Mouse (Mus musculus): ENCODE results near the gene Asic2. TPM values are rescaled to one million over a fixed set of nuclear protein-coding genes. Genes with fewer than 3 reads are reported as not detected.

Asic2 gene
- polyA plus RNA-seq, 2 experiments, result 0.01 to 0.04 TPM

GRCm38 (mm10) chr11:81418027-81418426, 550.2 kb downstream of the Asic2 start:
- Histone ChIP-seq H3K36me3 (replicated peaks; ENCODE audit: control insufficient read depth, insufficient read depth, low read depth) (no peaks in the 10 kb centered on the region), H3K4me1 (replicated peaks; ENCODE audit: control insufficient read depth in 2 of 2, insufficient read depth in 2 of 2, low read length in 1 of 2) (no peaks in the 10 kb centered on the region), H3K4me2 (ENCODE audit: low read depth) (no peak overlapping the region), H3K9me3 (ENCODE audit: control insufficient read depth, low read length) (no peaks in the 10 kb centered on the region), H3K27ac (no peak overlapping the region), H3K9ac (replicated peaks) (no peak overlapping the region), H3K27me3 (ENCODE audit: control insufficient read depth, insufficient read depth, low read length) (no peaks in the 10 kb centered on the region), H3K4me3 (ENCODE audit: insufficient read depth in 1 of 2, low read depth in 2 of 2, low read length in 2 of 2) (no peak overlapping the region)
- WGBS (ENCODE audit: insufficient replicate concordance), result 78% methylated on average over 4 of the region's 4 CpGs
- ATAC-seq (ENCODE audit: insufficient read depth) (no peak), DNase-seq (ENCODE audit: low read depth in 3 of 3, low spot score in 3 of 3) (no peak)
- TF ChIP-seq CTCF (IDR thresholded peaks at IDR 0.05; ENCODE audit: low read depth) (no peak), EP300 (IDR thresholded peaks at IDR 0.05; ENCODE audit: low read depth) (no peak)

- H3K4me2 ChIP-seq (ENCODE audit: low read depth), result no peak overlapping the region
- WGBS (ENCODE audit: insufficient replicate concordance), result 73% methylated on average over 6 of the region's 6 CpGs
- no peak for ATAC-seq (ENCODE audit: insufficient read depth)
- no peaks in the 10 kb centered on the region for H3K9me3 ChIP-seq (ENCODE audit: control insufficient read depth, low read length)
- H3K4me1 ChIP-seq (replicated peaks; ENCODE audit: control insufficient read depth in 2 of 2, insufficient read depth in 2 of 2, low read length in 1 of 2), result no peaks in the 10 kb centered on the region
- H3K4me3 ChIP-seq (ENCODE audit: insufficient read depth in 1 of 2, low read depth in 2 of 2, low read length in 2 of 2), result no peak overlapping the region
- H3K36me3 ChIP-seq (replicated peaks; ENCODE audit: control insufficient read depth, insufficient read depth, low read depth), result no peaks in the 10 kb centered on the region
- no peak overlapping the region for H3K27ac ChIP-seq
- no peak for DNase-seq (ENCODE audit: low read depth in 3 of 3, low spot score in 3 of 3)
- no peak overlapping the region for H3K9ac ChIP-seq (replicated peaks)
- TF ChIP-seq CTCF (IDR thresholded peaks at IDR 0.05; ENCODE audit: low read depth), result no peak
- TF ChIP-seq EP300 (IDR thresholded peaks at IDR 0.05; ENCODE audit: low read depth), result no peak
- H3K27me3 ChIP-seq (ENCODE audit: control insufficient read depth, insufficient read depth, low read length), result no peaks in the 10 kb centered on the region
Observed at GRCm38 (mm10) chr11:81416319-81416718, 551.9 kb downstream of the Asic2 start.

GRCm38 (mm10) chr11:81414596-81414995, 553.7 kb downstream of the Asic2 start:
- no peak for ATAC-seq (ENCODE audit: insufficient read depth)
- H3K9ac ChIP-seq (replicated peaks), result no peak overlapping the region
- no peak overlapping the region for H3K27ac ChIP-seq
- no peaks in the 10 kb centered on the region for H3K36me3 ChIP-seq (replicated peaks; ENCODE audit: control insufficient read depth, insufficient read depth, low read depth)
- no peak overlapping the region for H3K4me3 ChIP-seq (ENCODE audit: insufficient read depth in 1 of 2, low read depth in 2 of 2, low read length in 2 of 2)
- TF ChIP-seq EP300 (IDR thresholded peaks at IDR 0.05; ENCODE audit: low read depth), result no peak
- TF ChIP-seq CTCF (IDR thresholded peaks at IDR 0.05; ENCODE audit: low read depth), result no peak
- DNase-seq (ENCODE audit: low read depth in 3 of 3, low spot score in 3 of 3), result no peak
- H3K4me2 ChIP-seq (ENCODE audit: low read depth), result no peak overlapping the region
- 28% methylated on average over 2 of the region's 2 CpGs for WGBS (ENCODE audit: insufficient replicate concordance)
- no peaks in the 10 kb centered on the region for H3K27me3 ChIP-seq (ENCODE audit: control insufficient read depth, insufficient read depth, low read length)
- no peaks in the 10 kb centered on the region for H3K9me3 ChIP-seq (ENCODE audit: control insufficient read depth, low read length)
- no peaks in the 10 kb centered on the region for H3K4me1 ChIP-seq (replicated peaks; ENCODE audit: control insufficient read depth in 2 of 2, insufficient read depth in 2 of 2, low read length in 1 of 2)

- no peak overlapping the region for H3K27ac ChIP-seq
- ATAC-seq (ENCODE audit: insufficient read depth), result no peak
Observed at GRCm38 (mm10) chr11:81411251-81411650, 557.0 kb downstream of the Asic2 start.

GRCm38 (mm10) chr11:81405951-81406350, 562.3 kb downstream of the Asic2 start:
- 76% methylated on average over 2 of the region's 2 CpGs for WGBS (ENCODE audit: insufficient replicate concordance)
- no peak overlapping the region for H3K27ac ChIP-seq
- no peak for TF ChIP-seq CTCF (IDR thresholded peaks at IDR 0.05; ENCODE audit: low read depth)
- no peak for TF ChIP-seq EP300 (IDR thresholded peaks at IDR 0.05; ENCODE audit: low read depth)
- no peak overlapping the region for H3K4me3 ChIP-seq (ENCODE audit: insufficient read depth in 1 of 2, low read depth in 2 of 2, low read length in 2 of 2)
- no peak for DNase-seq (ENCODE audit: low read depth in 3 of 3, low spot score in 3 of 3)
- no peaks in the 10 kb centered on the region for H3K9me3 ChIP-seq (ENCODE audit: control insufficient read depth, low read length)
- H3K9ac ChIP-seq (replicated peaks), result no peak overlapping the region
- no peaks in the 10 kb centered on the region for H3K4me1 ChIP-seq (replicated peaks; ENCODE audit: control insufficient read depth in 2 of 2, insufficient read depth in 2 of 2, low read length in 1 of 2)
- no peak for ATAC-seq (ENCODE audit: insufficient read depth)
- no peak overlapping the region for H3K4me2 ChIP-seq (ENCODE audit: low read depth)
- H3K27me3 ChIP-seq (ENCODE audit: control insufficient read depth, insufficient read depth, low read length), result no peaks in the 10 kb centered on the region
- no peaks in the 10 kb centered on the region for H3K36me3 ChIP-seq (replicated peaks; ENCODE audit: control insufficient read depth, insufficient read depth, low read depth)

More at GRCm38 (mm10) chr11:81411251-81411650, 557.0 kb downstream of the Asic2 start:
- no peaks in the 10 kb centered on the region for H3K27me3 ChIP-seq (ENCODE audit: control insufficient read depth, insufficient read depth, low read length)
- H3K4me3 ChIP-seq (ENCODE audit: insufficient read depth in 1 of 2, low read depth in 2 of 2, low read length in 2 of 2), result no peak overlapping the region
- no peak overlapping the region for H3K9ac ChIP-seq (replicated peaks)
- DNase-seq (ENCODE audit: low read depth in 3 of 3, low spot score in 3 of 3), result no peak
- WGBS (ENCODE audit: insufficient replicate concordance), result 20% methylated on average over 4 of the region's 4 CpGs
- no peak overlapping the region for H3K4me2 ChIP-seq (ENCODE audit: low read depth)
- no peaks in the 10 kb centered on the region for H3K4me1 ChIP-seq (replicated peaks; ENCODE audit: control insufficient read depth in 2 of 2, insufficient read depth in 2 of 2, low read length in 1 of 2)
- TF ChIP-seq EP300 (IDR thresholded peaks at IDR 0.05; ENCODE audit: low read depth), result no peak
- TF ChIP-seq CTCF (IDR thresholded peaks at IDR 0.05; ENCODE audit: low read depth), result no peak
- no peaks in the 10 kb centered on the region for H3K36me3 ChIP-seq (replicated peaks; ENCODE audit: control insufficient read depth, insufficient read depth, low read depth)
- no peaks in the 10 kb centered on the region for H3K9me3 ChIP-seq (ENCODE audit: control insufficient read depth, low read length)
